Mouse (Mus musculus) leukemia stem cell, adult 10-12 weeks (primary cell): ENCODE data around the gene Cpne2. TPM values are rescaled to one million over a fixed set of nuclear protein-coding genes. Genes with fewer than 3 reads are reported as not detected.

Source experiments
- polyA plus RNA-seq: library from polyadenylated mRNA; stranded (reverse); fragments of >175 nt; gene quantifications from 2 replicates; pipeline ENCODE4 v1.2.3, GENCODE M21; 2012; ENCODE audit warnings: low replicate concordance

Gene Cpne2
- polyA plus RNA-seq, result 61.8 and 73.0 TPM in 2 replicates

GRCm38 (mm10) chr8:94532873-94533671, at the start of gene Cpne2:
Gene Cpne2 (plus strand): TSS chr8:94532990.

GRCm38 (mm10) chr8:94601607-94602385, 69.0 kb downstream of the Cpne2 start, which contains the start of the genes Rspry1 and Fam192a:
Gene Rspry1 (plus strand): TSS chr8:94601937.
Gene Fam192a (minus strand): TSS chr8:94601997.

Other genes with a start within 250 kb of the Cpne2 start
- 0.14 and 0.17 TPM in 2 replicates for gene Slc12a3, start 203.8 kb upstream of the Cpne2 start, polyA plus RNA-seq
- 97.5 and 121 TPM in 2 replicates for gene Herpud1, start 146.6 kb upstream of the Cpne2 start, polyA plus RNA-seq
- gene Nlrc5, start 98.6 kb upstream of the Cpne2 start, polyA plus RNA-seq, result 36.7 and 53.1 TPM in 2 replicates
- 6.5 and 8.1 TPM in 2 replicates for gene Rspry1, start 68.9 kb downstream of the Cpne2 start, polyA plus RNA-seq
- gene Fam192a, start 69.0 kb downstream of the Cpne2 start, polyA plus RNA-seq, result 17.6 and 35.3 TPM in 2 replicates
- gene Arl2bp, start 133.6 kb downstream of the Cpne2 start, polyA plus RNA-seq, result 5.8 and 16.9 TPM in 2 replicates
- gene Pllp, start 163.3 kb downstream of the Cpne2 start, polyA plus RNA-seq, result not detected in 2 replicates
- gene Ccl22, start 212.6 kb downstream of the Cpne2 start, polyA plus RNA-seq, result 0.25 and 0.47 TPM in 2 replicates
- gene Cx3cl1, start 239.0 kb downstream of the Cpne2 start, polyA plus RNA-seq, result 0.07 and 0.10 TPM in 2 replicates